Mouse (Mus musculus): ENCODE results near the gene Nos1ap. TPM values are rescaled to one million over a fixed set of nuclear protein-coding genes. Genes with fewer than 3 reads are reported as not detected.
A peak's percentile ranks its signal among the peaks of the same experiment; 100 is the strongest.

Gene Nos1ap
- polyA plus RNA-seq, 1 experiment from 2014 or later: 17.2 TPM

DNA sequence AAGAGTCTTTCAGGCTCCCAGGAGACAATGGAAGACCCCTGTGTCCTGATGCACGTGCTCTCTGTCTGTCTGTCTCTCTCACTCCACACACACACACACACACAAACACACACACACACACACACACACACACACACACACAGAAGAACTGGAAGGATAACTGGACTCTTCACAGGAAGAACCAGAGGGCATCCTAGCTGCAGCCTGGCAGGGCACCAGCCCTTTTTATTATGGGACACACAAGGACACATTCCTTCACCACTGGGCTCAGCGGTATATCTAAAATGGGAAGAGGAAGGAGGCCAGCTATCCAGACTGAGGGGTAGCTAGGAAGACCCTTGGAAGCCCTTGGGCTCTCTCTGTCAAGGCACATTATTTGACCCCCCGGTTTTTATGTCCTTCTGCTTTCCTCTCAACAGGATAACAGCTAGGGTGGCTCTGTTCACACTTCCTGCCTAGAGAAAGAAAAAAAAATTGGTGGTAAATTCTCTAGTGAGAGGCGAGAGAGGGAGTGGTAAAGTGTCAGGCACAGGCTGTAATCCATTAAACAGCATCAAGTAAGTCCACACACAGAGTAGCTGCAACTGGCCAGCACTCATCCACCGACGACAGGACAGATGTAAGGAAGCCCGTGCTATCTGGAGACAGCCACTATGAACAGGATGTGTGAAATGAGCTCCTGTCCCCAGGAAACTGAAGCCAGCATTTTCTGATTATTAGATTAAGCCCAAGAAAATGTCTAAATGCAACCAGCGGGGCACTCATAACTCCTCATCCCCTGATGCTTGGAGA lies 38.8 kb downstream of the Nos1ap start:
- H3K9ac ChIP-seq (replicated peaks; ENCODE audit: low read depth, low read length): no peak overlapping the region
- no peak overlapping the region for H3K4me3 ChIP-seq (ENCODE audit: low read depth, low read length)
- H3K9me3 ChIP-seq (ENCODE audit: control insufficient read depth, low read depth, low read length): no peaks in the 10 kb centered on the region
- WGBS: 31% methylated on average over 8 of the region's 8 CpGs
- H3K36me3 ChIP-seq (ENCODE audit: control insufficient read depth, insufficient read depth, low read length): no peaks in the 10 kb centered on the region
- H3K4me2 ChIP-seq (replicated peaks; ENCODE audit: low read depth, low read length): no peak overlapping the region
- no peak for ATAC-seq (ENCODE audit: insufficient number of reproducible peaks, insufficient read depth, low FRiP score, low read depth)
- no peak overlapping the region for H3K27ac ChIP-seq (ENCODE audit: low read length)
- no peaks in the 10 kb centered on the region for H3K27me3 ChIP-seq (ENCODE audit: control insufficient read depth, insufficient read depth, low read length)
- H3K4me1 ChIP-seq (ENCODE audit: control insufficient read depth, insufficient read depth, low read length): peaks cover 9% of the 10 kb centered on the region; the same call in 1 of the 2 replicates

DNA sequence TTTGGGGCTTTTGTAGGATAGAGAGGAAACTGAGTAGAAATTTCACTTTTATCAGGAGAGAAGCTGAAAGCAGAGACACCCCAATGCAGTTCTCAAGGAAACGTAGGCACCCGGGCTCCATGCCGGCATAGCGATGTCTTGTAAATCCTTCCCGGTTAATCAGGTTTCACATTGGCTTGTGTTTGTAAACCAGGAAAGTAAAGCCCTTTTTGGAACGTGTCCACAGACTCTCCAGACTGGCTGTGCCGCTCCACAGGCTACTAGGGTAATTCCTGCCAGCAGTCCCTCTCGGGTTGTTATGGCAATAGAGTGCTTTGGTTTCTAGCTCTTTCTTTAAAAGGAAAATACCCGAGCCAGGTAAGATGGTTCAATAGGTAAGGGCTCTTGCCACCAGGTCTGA lies 40.6 kb downstream of the Nos1ap start:
- Histone ChIP-seq H3K36me3 (ENCODE audit: control insufficient read depth, insufficient read depth, low read length) (no peaks in the 10 kb centered on the region), H3K4me2 (replicated peaks; ENCODE audit: low read depth, low read length) (no peak overlapping the region)
- no peak for ATAC-seq (ENCODE audit: insufficient number of reproducible peaks, insufficient read depth, low FRiP score, low read depth)

GRCm38 (mm10) chr1:170548192-170548795 lies 41.4 kb downstream of the Nos1ap start:
- Histone ChIP-seq H3K4me2 (replicated peaks; ENCODE audit: low read depth, low read length) (no peak overlapping the region), H3K27me3 (ENCODE audit: control insufficient read depth, insufficient read depth, low read length) (no peaks in the 10 kb centered on the region), H3K4me3 (ENCODE audit: low read depth, low read length) (no peak overlapping the region), H3K4me1 (ENCODE audit: control insufficient read depth, insufficient read depth, low read length) (peaks cover 9% of the 10 kb centered on the region; the same call in 1 of the 2 replicates), H3K9me3 (ENCODE audit: control insufficient read depth, low read depth, low read length) (no peaks in the 10 kb centered on the region), H3K27ac (ENCODE audit: low read length) (no peak overlapping the region), H3K9ac (replicated peaks; ENCODE audit: low read depth, low read length) (no peak overlapping the region), H3K36me3 (ENCODE audit: control insufficient read depth, insufficient read depth, low read length) (no peaks in the 10 kb centered on the region)
- ATAC-seq (ENCODE audit: insufficient number of reproducible peaks, insufficient read depth, low FRiP score, low read depth): peak; percentile 78; the same call in 1 of the 2 replicates
- WGBS: 73% methylated on average over 14 of the region's 14 CpGs

More for the DNA sequence above, 40.6 kb downstream of the Nos1ap start:
- no peaks in the 10 kb centered on the region for H3K27me3 ChIP-seq (ENCODE audit: control insufficient read depth, insufficient read depth, low read length)
- no peak overlapping the region for H3K9ac ChIP-seq (replicated peaks; ENCODE audit: low read depth, low read length)
- no peak overlapping the region for H3K4me3 ChIP-seq (ENCODE audit: low read depth, low read length)
- WGBS: 52% methylated on average over 9 of the region's 9 CpGs
- H3K27ac ChIP-seq (ENCODE audit: low read length): no peak overlapping the region
- no peaks in the 10 kb centered on the region for H3K9me3 ChIP-seq (ENCODE audit: control insufficient read depth, low read depth, low read length)
- H3K4me1 ChIP-seq (ENCODE audit: control insufficient read depth, insufficient read depth, low read length): peaks cover 9% of the 10 kb centered on the region; the same call in 1 of the 2 replicates

- Histone ChIP-seq H3K9ac (replicated peaks; ENCODE audit: low read depth, low read length) (no peak overlapping the region), H3K4me2 (replicated peaks; ENCODE audit: low read depth, low read length) (no peak overlapping the region), H3K4me3 (ENCODE audit: low read depth, low read length) (no peak overlapping the region), H3K27ac (ENCODE audit: low read length) (no peak overlapping the region), H3K27me3 (ENCODE audit: control insufficient read depth, insufficient read depth, low read length) (no peaks in the 10 kb centered on the region), H3K36me3 (ENCODE audit: control insufficient read depth, insufficient read depth, low read length) (no peaks in the 10 kb centered on the region), H3K4me1 (ENCODE audit: control insufficient read depth, insufficient read depth, low read length) (peaks cover 5% of the 10 kb centered on the region; the same call in 1 of the 2 replicates), H3K9me3 (ENCODE audit: control insufficient read depth, low read depth, low read length) (no peaks in the 10 kb centered on the region)
- no peak for ATAC-seq (ENCODE audit: insufficient number of reproducible peaks, insufficient read depth, low FRiP score, low read depth)
- 89% methylated on average over 4 of the region's 4 CpGs for WGBS
Measured at GRCm38 (mm10) chr1:170546297-170546696, 43.4 kb downstream of the Nos1ap start.

DNA sequence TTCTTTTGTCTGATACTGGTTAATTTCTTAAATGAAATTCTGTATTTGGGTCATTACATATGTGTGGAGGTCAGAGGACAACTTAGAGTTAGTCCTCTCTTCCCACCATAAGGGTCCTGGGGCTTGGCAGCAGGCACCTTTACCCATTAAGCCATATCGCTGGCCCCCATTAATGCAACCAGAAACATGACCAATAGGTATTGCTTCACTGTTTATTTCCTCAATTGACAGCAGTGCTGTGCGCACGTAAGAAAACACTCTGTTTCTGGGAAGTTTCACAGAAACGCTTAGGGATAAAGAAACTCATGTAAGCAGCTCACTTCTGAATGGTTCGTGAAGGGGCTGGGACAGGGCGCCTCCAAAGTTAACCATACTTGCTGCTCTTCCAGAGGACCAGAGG lies 44.4 kb downstream of the Nos1ap start:
- Histone ChIP-seq H3K4me1 (ENCODE audit: control insufficient read depth, insufficient read depth, low read length) (no peaks in the 10 kb centered on the region), H3K4me3 (ENCODE audit: low read depth, low read length) (no peak overlapping the region), H3K36me3 (ENCODE audit: control insufficient read depth, insufficient read depth, low read length) (no peaks in the 10 kb centered on the region), H3K27ac (ENCODE audit: low read length) (no peak overlapping the region), H3K4me2 (replicated peaks; ENCODE audit: low read depth, low read length) (no peak overlapping the region), H3K9ac (replicated peaks; ENCODE audit: low read depth, low read length) (no peak overlapping the region), H3K9me3 (ENCODE audit: control insufficient read depth, low read depth, low read length) (no peaks in the 10 kb centered on the region), H3K27me3 (ENCODE audit: control insufficient read depth, insufficient read depth, low read length) (no peaks in the 10 kb centered on the region)
- ATAC-seq (ENCODE audit: insufficient number of reproducible peaks, insufficient read depth, low FRiP score, low read depth): no peak
- WGBS: 85% methylated on average over 6 of the region's 6 CpGs

- 0 out of 2 replicates have a peak, but pooled peaks cover 3% of the 10 kb centered on the region for H3K4me1 ChIP-seq (ENCODE audit: control insufficient read depth, insufficient read depth, low read length)
- H3K27me3 ChIP-seq (ENCODE audit: control insufficient read depth, insufficient read depth, low read length): no peaks in the 10 kb centered on the region
- H3K9ac ChIP-seq (replicated peaks; ENCODE audit: low read depth, low read length): no peak overlapping the region
- H3K36me3 ChIP-seq (ENCODE audit: control insufficient read depth, insufficient read depth, low read length): no peaks in the 10 kb centered on the region
- WGBS: 85% methylated on average over 3 of the region's 3 CpGs
- no peak overlapping the region for H3K4me2 ChIP-seq (replicated peaks; ENCODE audit: low read depth, low read length)
- H3K4me3 ChIP-seq (ENCODE audit: low read depth, low read length): no peak overlapping the region
- H3K27ac ChIP-seq (ENCODE audit: low read length): no peak overlapping the region
- no peaks in the 10 kb centered on the region for H3K9me3 ChIP-seq (ENCODE audit: control insufficient read depth, low read depth, low read length)
- ATAC-seq (ENCODE audit: insufficient number of reproducible peaks, insufficient read depth, low FRiP score, low read depth): no peak
Measured at GRCm38 (mm10) chr1:170539507-170539906, 50.2 kb downstream of the Nos1ap start.

GRCm38 (mm10) chr1:170538481-170539061 lies 51.1 kb downstream of the Nos1ap start:
- no peaks in the 10 kb centered on the region for H3K36me3 ChIP-seq (ENCODE audit: control insufficient read depth, insufficient read depth, low read length)
- no peak overlapping the region for H3K27ac ChIP-seq (ENCODE audit: low read length)
- H3K4me1 ChIP-seq (ENCODE audit: control insufficient read depth, insufficient read depth, low read length): 0 out of 2 replicates have a peak, but pooled peaks cover 3% of the 10 kb centered on the region
- H3K4me2 ChIP-seq (replicated peaks; ENCODE audit: low read depth, low read length): no peak overlapping the region
- H3K27me3 ChIP-seq (ENCODE audit: control insufficient read depth, insufficient read depth, low read length): no peaks in the 10 kb centered on the region
- no peak overlapping the region for H3K9ac ChIP-seq (replicated peaks; ENCODE audit: low read depth, low read length)
- H3K4me3 ChIP-seq (ENCODE audit: low read depth, low read length): no peak overlapping the region
- no peak for ATAC-seq (ENCODE audit: insufficient number of reproducible peaks, insufficient read depth, low FRiP score, low read depth)
- H3K9me3 ChIP-seq (ENCODE audit: control insufficient read depth, low read depth, low read length): no peaks in the 10 kb centered on the region
- WGBS: 79% methylated on average over 9 of the region's 9 CpGs

GRCm38 (mm10) chr1:170536344-170536743 lies 53.3 kb downstream of the Nos1ap start:
- Histone ChIP-seq H3K27me3 (ENCODE audit: control insufficient read depth, insufficient read depth, low read length) (no peaks in the 10 kb centered on the region), H3K9me3 (ENCODE audit: control insufficient read depth, low read depth, low read length) (no peaks in the 10 kb centered on the region), H3K27ac (ENCODE audit: low read length) (no peak overlapping the region), H3K4me1 (ENCODE audit: control insufficient read depth, insufficient read depth, low read length) (0 out of 2 replicates have a peak, but pooled peaks cover 3% of the 10 kb centered on the region), H3K4me2 (replicated peaks; ENCODE audit: low read depth, low read length) (no peak overlapping the region), H3K4me3 (ENCODE audit: low read depth, low read length) (no peak overlapping the region), H3K36me3 (ENCODE audit: control insufficient read depth, insufficient read depth, low read length) (no peaks in the 10 kb centered on the region), H3K9ac (replicated peaks; ENCODE audit: low read depth, low read length) (no peak overlapping the region)
- 94% methylated on average over 3 of the region's 3 CpGs for WGBS
- no peak for ATAC-seq (ENCODE audit: insufficient number of reproducible peaks, insufficient read depth, low FRiP score, low read depth)

Measured in stomach, embryonic 14.5 days (tissue).